Mouse (Mus musculus): ENCODE measurements at regions not wholly inside any gene's neighbourhood (a gene's known extent, or its start where the extent isn't known, plus 50 kb on each side); places are given as distances from the start of the nearest gene placed in this dataset.

DNA sequence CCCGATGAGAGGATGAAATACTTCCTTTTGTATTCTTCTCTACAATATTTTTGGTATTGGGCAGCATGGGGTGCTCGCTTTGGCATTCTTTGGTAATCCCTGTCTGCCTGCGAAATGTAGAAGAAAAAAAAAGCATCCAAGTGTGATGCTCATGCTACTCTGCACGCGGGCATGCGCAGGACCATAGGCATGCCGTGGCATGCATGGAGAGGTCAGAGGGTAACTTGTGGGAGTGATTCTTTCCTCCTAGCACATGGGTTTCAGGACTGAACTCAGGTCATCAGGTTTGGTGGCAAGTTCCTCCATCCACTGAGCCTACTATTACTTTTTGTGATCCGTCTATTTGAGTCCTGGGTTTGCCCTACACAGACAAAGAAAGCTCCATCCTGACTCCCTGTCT lies 74.3 kb downstream of the Gm525 start:
- DNase-seq (ENCODE audit: low spot score) = no peak

DNA sequence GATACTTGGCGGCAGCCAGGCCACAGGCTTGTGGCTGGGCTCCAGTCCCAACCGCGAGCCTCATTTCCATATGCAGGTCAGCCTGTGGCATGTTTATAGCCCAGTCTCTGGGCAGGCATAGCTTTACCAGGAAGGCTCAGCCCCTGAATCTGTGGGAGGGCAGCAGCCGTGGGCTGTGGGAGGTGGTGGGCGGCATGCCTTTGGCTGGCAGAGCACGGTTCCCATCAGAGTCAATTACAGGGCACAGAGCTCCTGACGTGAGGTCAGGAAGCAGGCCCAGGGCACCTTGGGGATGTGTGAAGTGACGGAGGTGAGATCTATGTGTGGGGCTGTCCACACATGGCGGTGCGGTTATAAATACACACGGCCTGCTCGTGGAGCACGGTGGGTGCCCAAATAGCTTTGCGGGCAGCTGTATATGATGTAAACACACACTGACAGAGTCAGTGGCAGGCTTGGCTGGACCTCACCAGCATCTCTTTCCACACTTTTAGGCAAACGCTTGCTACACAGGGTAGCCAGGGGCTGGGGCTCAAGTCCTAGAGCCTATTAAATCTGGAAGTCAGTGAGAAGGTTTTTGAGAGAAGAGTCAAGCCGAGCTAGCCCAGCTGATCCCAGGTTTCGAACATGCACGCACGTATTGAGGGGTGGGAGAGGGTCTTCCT lies 71.8 kb downstream of the Gm525 start:
- DNase-seq (ENCODE audit: low spot score) = no peak

DNA sequence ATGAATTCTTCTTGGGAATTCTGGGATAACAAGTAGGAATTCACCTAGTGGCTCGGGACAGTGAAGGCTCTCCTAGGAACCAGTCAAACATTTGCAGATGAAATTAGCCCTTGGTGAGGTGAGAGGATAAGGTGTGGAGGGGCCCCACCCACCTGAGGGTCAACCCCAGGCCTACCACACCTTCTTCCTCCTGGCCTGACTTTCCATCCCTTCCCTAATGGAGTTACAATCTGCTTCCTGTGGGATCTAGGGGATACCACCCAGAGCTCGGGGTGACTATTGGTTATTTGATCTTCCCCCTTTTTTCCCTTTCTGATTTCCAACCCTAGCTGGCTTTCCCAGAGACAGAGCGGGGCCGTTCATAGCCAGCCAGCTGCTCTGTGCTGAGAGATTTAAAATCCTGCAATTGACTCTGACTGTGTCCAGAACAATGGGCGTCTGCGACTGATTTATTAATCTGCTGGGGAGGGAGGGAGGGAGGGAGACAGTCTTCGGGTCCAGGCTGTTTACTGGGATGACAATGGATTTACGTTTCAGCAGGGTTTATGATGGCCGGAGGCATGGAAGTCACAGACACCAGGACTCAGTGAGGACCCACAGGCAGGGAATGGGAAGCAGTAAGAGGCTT lies 69.0 kb downstream of the Gm525 start:
- DNase-seq (ENCODE audit: low spot score) = no peak

All from testis, postnatal 14 days (tissue).